Mouse (Mus musculus) neural tube, embryonic 14.5 days (tissue): ENCODE measurements around the gene Cyfip2. TPM values are rescaled to one million over a fixed set of nuclear protein-coding genes. Genes with fewer than 3 reads are reported as not detected.

ENCODE experiments used
- ATAC-seq: fragments of 200-750 bp; cut with Nextera tagmentation; 2 replicates; pipeline ENCODE4 v1.8.0; 2017; ENCODE audit warnings: low read depth, mild to moderate bottlenecking, moderate TSS enrichment, moderate library complexity
- H3K27ac ChIP-seq: fragments of 300-500 bp; sonication (generic); 2 replicates; pipeline ENCODE4 v1.5.1; 2014; ENCODE audit warnings: low read depth, mild to moderate bottlenecking, control low read depth, low read length, moderate library complexity, mixed read lengths
- H3K27me3 ChIP-seq: fragments of 300-500 bp; sonication (generic); 2 replicates; pipeline ENCODE4 v1.6.1; 2014; ENCODE audit warnings: low read length; ENCODE audit not compliant: control insufficient read depth, insufficient read depth
- H3K36me3 ChIP-seq: fragments of 300-500 bp; sonication (generic); 2 replicates; pipeline ENCODE4 v1.6.1; 2014; ENCODE audit warnings: low read length, mixed read lengths; ENCODE audit not compliant: control insufficient read depth, insufficient read depth
- H3K4me1 ChIP-seq: fragments of 300-500 bp; sonication (generic); 2 replicates; pipeline ENCODE4 v1.6.1; 2014; ENCODE audit warnings: low read length; ENCODE audit not compliant: control insufficient read depth, insufficient read depth
- H3K4me2 ChIP-seq: fragments of 300-500 bp; sonication (generic); 2 replicates; pipeline ENCODE4 v1.6.1; 2014; ENCODE audit warnings: mild to moderate bottlenecking, low read depth, low read length, control low read depth
- H3K4me3 ChIP-seq: fragments of 300-500 bp; sonication (generic); 2 replicates; pipeline ENCODE4 v1.5.1; 2014; ENCODE audit warnings: low read depth, low read length, control low read depth, mixed read lengths
- H3K9ac ChIP-seq: fragments of 300-500 bp; sonication (generic); replicated peaks from 2 replicates; pipeline ENCODE4 v1.6.1; 2014; ENCODE audit warnings: low read depth, mild to moderate bottlenecking, control low read depth, low read length, mixed read lengths
- H3K9me3 ChIP-seq: fragments of 300-500 bp; sonication (generic); 2 replicates; pipeline ENCODE4 v1.6.1; 2016; ENCODE audit warnings: low read length; ENCODE audit not compliant: control insufficient read depth
- WGBS: fragments of 180-500 bp; shearing (Covaris S2); extraction: QIAGEN DNeasy Blood & Tissue Kit; methylation state at CpG from one replicate; pipeline ENCODE4 v1.1.7; 2014; 5-methylcytosine and 5-hydroxymethylcytosine counted together
- polyA plus RNA-seq: library from polyadenylated mRNA; unstranded; fragments of >200 nt; fragmentation: Nextera tagmentation; extraction: Ambion mirVana; gene quantifications from 2 replicates; pipeline ENCODE4 v1.2.1, GENCODE M21; 2014

Cyfip2 gene
- polyA plus RNA-seq, 1 experiment from 2014 or later, result 129 TPM

GRCm38 (mm10) chr11:46289022-46289421, 23.6 kb downstream of the Cyfip2 start:
- Histone ChIP-seq H3K4me3 (no peak overlapping the region), H3K9ac (no peak overlapping the region), H3K27me3 (no peaks in the 10 kb centered on the region), H3K36me3 (peaks cover 20% of the 10 kb centered on the region; the same call in 1 of the 2 replicates), H3K4me1 (0 out of 2 replicates have a peak, but pooled peaks cover 4% of the 10 kb centered on the region), H3K4me2 (no peak overlapping the region), H3K27ac (no peak overlapping the region), H3K9me3 (no peaks in the 10 kb centered on the region)
- ATAC-seq, result no peak
- WGBS, result 32% methylated on average over 4 of the region's 4 CpGs

GRCm38 (mm10) chr11:46288091-46288490, 24.6 kb downstream of the Cyfip2 start:
- Histone ChIP-seq H3K4me2 (no peak overlapping the region), H3K9ac (no peak overlapping the region), H3K9me3 (no peaks in the 10 kb centered on the region), H3K4me3 (no peak overlapping the region), H3K27me3 (no peaks in the 10 kb centered on the region), H3K4me1 (0 out of 2 replicates have a peak, but pooled peaks cover 4% of the 10 kb centered on the region), H3K27ac (no peak overlapping the region), H3K36me3 (peaks cover 23% of the 10 kb centered on the region; the same call in 1 of the 2 replicates)
- ATAC-seq, result no peak
- 72% methylated on average over 5 of the region's 5 CpGs for WGBS

DNA sequence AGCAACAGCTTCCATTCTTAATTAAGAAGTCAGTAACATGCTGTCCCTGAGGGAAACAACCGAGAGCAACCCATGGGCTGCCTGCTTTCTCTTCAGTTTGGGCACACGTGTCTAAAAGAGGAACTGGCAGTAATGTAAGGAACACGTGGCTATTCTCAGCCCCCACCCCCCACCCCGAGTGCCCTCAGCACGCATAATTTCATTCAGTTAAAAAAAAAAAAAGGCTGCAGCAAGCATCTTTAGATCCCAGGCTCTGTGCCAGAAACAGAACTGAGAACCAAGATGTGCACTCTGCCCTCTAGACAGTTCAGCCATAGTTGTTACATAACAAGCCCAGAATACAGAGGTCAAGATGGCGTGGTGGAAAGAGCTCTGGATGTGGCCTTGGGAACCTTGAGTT, 25.9 kb downstream of the Cyfip2 start:
- no peak for ATAC-seq
- H3K36me3 ChIP-seq, result peaks cover 28% of the 10 kb centered on the region; the same call in 1 of the 2 replicates
- no peak overlapping the region for H3K27ac ChIP-seq
- H3K4me3 ChIP-seq, result no peak overlapping the region
- H3K4me1 ChIP-seq, result 0 out of 2 replicates have a peak, but pooled peaks cover 4% of the 10 kb centered on the region
- WGBS, result 35% methylated on average over 6 of the region's 6 CpGs
- H3K27me3 ChIP-seq, result no peaks in the 10 kb centered on the region
- no peak overlapping the region for H3K9ac ChIP-seq
- H3K9me3 ChIP-seq, result no peaks in the 10 kb centered on the region
- H3K4me2 ChIP-seq, result no peak overlapping the region

DNA sequence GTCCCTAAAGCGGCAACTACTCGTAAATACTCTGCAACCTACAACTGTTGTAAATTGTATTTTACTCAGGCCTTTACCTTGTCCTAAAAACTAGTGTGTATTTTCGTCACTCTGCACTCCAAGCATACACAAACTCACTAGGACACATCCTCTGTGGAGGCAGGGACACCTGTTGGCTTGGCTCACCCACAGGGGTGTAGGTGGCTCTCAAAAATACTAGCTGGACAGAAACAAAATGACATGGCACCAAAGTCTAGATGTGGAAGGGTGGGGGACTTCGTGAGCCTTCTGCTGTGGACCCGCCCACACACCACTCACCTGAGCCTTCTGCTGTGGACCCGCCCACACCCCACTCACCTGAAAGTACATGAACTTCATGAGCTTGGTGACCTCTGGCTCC, 28.9 kb downstream of the Cyfip2 start:
- Histone ChIP-seq H3K36me3 (peaks cover 36% of the 10 kb centered on the region; the same call in 1 of the 2 replicates), H3K4me2 (no peak overlapping the region), H3K27me3 (no peaks in the 10 kb centered on the region), H3K4me3 (no peak overlapping the region), H3K4me1 (no peaks in the 10 kb centered on the region), H3K9ac (no peak overlapping the region), H3K9me3 (no peaks in the 10 kb centered on the region), H3K27ac (no peak overlapping the region)
- WGBS, result 94% methylated on average over 6 of the region's 6 CpGs
- ATAC-seq, result no peak

DNA sequence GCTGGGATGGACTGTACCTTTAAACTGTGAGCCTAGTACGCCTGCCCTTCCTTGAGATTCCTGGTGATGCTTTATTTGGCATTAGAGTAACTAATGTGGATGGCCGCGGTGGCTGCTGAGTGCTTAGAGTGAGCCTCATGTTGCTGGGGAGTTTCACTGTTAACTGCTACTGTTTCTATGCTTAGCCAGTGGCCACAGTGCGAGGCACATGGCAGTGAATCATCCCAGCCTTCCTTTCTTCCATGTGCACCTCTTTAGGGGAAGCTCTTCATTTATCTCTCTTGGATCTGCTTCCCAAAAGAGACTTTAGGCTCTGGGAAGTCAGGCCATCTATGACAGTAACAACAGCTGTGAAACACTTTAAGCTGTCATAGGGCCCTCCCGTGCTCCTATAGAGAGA, 30.0 kb downstream of the Cyfip2 start:
- no peaks in the 10 kb centered on the region for H3K4me1 ChIP-seq
- no peak overlapping the region for H3K27ac ChIP-seq
- H3K9ac ChIP-seq, result no peak overlapping the region
- peaks cover 43% of the 10 kb centered on the region; the same call in 1 of the 2 replicates for H3K36me3 ChIP-seq
- H3K9me3 ChIP-seq, result no peaks in the 10 kb centered on the region
- H3K4me3 ChIP-seq, result no peak overlapping the region
- no peak for ATAC-seq
- H3K27me3 ChIP-seq, result no peaks in the 10 kb centered on the region
- 96% methylated on average over 5 of the region's 5 CpGs for WGBS
- no peak overlapping the region for H3K4me2 ChIP-seq

- no peaks in the 10 kb centered on the region for H3K9me3 ChIP-seq
- no peaks in the 10 kb centered on the region for H3K27me3 ChIP-seq
- H3K36me3 ChIP-seq, result peaks cover 56% of the 10 kb centered on the region; the same call in 1 of the 2 replicates
- no peak overlapping the region for H3K4me3 ChIP-seq
- no peak overlapping the region for H3K4me2 ChIP-seq
- H3K9ac ChIP-seq, result no peak overlapping the region
- no peak for ATAC-seq
- H3K4me1 ChIP-seq, result no peaks in the 10 kb centered on the region
- WGBS, result 81% methylated on average over 12 of the region's 12 CpGs
- H3K27ac ChIP-seq, result no peak overlapping the region
Measured at GRCm38 (mm10) chr11:46278709-46279108, 34.0 kb downstream of the Cyfip2 start.

DNA sequence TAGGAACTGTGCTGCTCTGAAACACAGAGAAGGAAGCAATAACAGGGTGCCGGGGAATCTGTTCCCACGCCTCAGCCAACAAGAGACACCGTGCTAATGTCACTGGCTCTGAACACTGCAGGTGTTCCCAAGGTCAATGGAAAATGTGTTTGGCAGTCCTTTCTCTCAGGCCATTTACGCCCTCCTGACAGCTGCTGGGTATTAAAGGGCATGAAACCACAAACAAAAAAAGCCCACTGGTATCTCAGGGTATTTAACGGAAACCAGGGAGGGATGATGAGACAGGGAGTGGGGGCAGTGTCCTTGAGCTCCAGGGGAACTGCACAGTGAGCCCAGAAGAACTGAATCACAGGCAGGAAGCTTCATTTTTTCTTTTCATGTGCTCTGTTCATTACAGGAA, 34.5 kb downstream of the Cyfip2 start:
- Histone ChIP-seq H3K4me2 (no peak overlapping the region), H3K9me3 (no peaks in the 10 kb centered on the region), H3K27me3 (no peaks in the 10 kb centered on the region), H3K4me3 (no peak overlapping the region), H3K9ac (no peak overlapping the region), H3K27ac (no peak overlapping the region), H3K36me3 (peaks cover 58% of the 10 kb centered on the region; the same call in 1 of the 2 replicates), H3K4me1 (no peaks in the 10 kb centered on the region)
- WGBS, result 51% methylated on average over 5 of the region's 5 CpGs
- ATAC-seq, result no peak

DNA sequence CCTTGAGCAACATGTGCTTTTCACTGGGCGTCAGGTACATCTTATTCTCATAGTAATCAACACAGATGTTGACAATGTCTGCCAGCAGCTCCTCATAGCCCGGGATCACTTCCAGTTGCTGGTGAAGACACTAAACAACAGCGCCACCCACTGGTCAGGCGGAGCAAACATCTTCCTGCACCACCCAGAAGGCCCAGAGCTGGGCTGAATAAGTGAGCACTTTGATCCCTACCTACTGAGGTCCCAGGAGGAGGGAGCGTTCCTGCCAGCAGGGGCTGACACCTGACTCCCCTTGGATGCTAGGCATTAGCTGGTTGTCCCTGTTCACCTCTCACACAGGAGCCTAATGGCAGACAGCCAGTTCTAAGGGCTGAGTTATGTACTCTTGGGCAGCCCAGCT, 35.9 kb downstream of the Cyfip2 start:
- 40% methylated on average over 5 of the region's 5 CpGs for WGBS
- peaks cover 64% of the 10 kb centered on the region for H3K36me3 ChIP-seq
- no peak overlapping the region for H3K9ac ChIP-seq
- no peaks in the 10 kb centered on the region for H3K27me3 ChIP-seq
- no peaks in the 10 kb centered on the region for H3K4me1 ChIP-seq
- ATAC-seq, result peak; percentile 26; the same call in 1 of the 2 replicates
- no peaks in the 10 kb centered on the region for H3K9me3 ChIP-seq
- no peak overlapping the region for H3K27ac ChIP-seq
- H3K4me3 ChIP-seq, result no peak overlapping the region
- H3K4me2 ChIP-seq, result no peak overlapping the region

DNA sequence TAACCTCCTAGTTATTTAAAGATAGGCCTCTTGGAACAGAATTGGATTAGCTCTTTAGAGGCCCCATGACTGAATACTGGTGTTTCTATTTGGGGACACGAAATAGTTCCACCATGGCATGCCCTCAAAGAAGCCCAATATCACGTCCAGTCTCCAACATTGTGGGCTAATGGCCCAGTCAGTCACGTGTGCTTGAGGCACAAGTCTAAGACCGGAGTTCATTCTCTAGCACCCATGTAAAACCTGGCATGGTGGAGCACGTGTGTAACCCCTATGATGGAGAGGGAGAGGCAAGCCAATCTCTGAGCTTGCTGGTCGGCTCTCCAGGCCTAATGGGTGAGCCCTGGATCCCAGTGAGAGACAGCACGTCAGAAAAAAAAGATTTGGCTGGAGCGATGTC, 36.5 kb downstream of the Cyfip2 start:
- H3K4me1 ChIP-seq, result no peaks in the 10 kb centered on the region
- H3K36me3 ChIP-seq, result peaks cover 66% of the 10 kb centered on the region
- H3K9ac ChIP-seq, result no peak overlapping the region
- ATAC-seq, result no peak
- no peak overlapping the region for H3K4me3 ChIP-seq
- 92% methylated on average over 8 of the region's 8 CpGs for WGBS
- H3K4me2 ChIP-seq, result no peak overlapping the region
- H3K27me3 ChIP-seq, result no peaks in the 10 kb centered on the region
- H3K9me3 ChIP-seq, result no peaks in the 10 kb centered on the region
- H3K27ac ChIP-seq, result no peak overlapping the region
